Mouse (Mus musculus) cerebellum, adult 2 months (tissue): ENCODE data around the gene Iqcb1.

Experiments used
- CTCF ChIP-seq: fragments of 200-500 bp; IDR thresholded peaks from 2 replicates; pipeline ENCODE4 v1.5.1; 2011; ENCODE audit warnings: low read depth, mild to moderate bottlenecking, control low read depth, low read length, moderate library complexity, borderline replicate concordance; ENCODE audit not compliant: insufficient read depth
- POLR2A ChIP-seq: fragments of 200-500 bp; IDR thresholded peaks from 2 replicates; pipeline ENCODE4 v1.6.1; 2011; ENCODE audit warnings: low read length, control low read depth, borderline replicate concordance; ENCODE audit not compliant: insufficient read depth

- TF ChIP-seq CTCF (no peak), POLR2A (no peak)
Measured at GRCm38 (mm10) chr16:36863585-36863984, 35.4 kb downstream of the Iqcb1 start.
